Mouse (Mus musculus): Measurements from ENCODE around the gene Tecpr1.

The Tecpr1 gene

GRCm38 (mm10) chr5:144223503-144223862, at the start of gene Tecpr1:
Gene Tecpr1 (minus strand): TSS chr5:144223615.
- in situ Hi-C loops (cut with MboI, MseI) = loop anchor here (5.0 kb wide), 2 partner anchors 34 to 1781 kb away; no protein-coding TSS in a partner anchor

GRCm38 (mm10) chr5:144271772-144272171, 48.4 kb upstream of the Tecpr1 start:
- in situ Hi-C loops (cut with MboI, MseI) = no loop called here

- in situ Hi-C loops (cut with MboI, MseI) = no loop called here
These were observed 47.7 kb upstream of the Tecpr1 start for GRCm38 (mm10) chr5:144271118-144271517.

- in situ Hi-C loops (cut with MboI, MseI) = no loop called here
These were observed 47.0 kb upstream of the Tecpr1 start for GRCm38 (mm10) chr5:144270420-144270819.

- in situ Hi-C loops (cut with MboI, MseI) = no loop called here
These were observed 46.5 kb upstream of the Tecpr1 start for GRCm38 (mm10) chr5:144269926-144270325.

- in situ Hi-C loops (cut with MboI, MseI) = no loop called here
These were observed 44.3 kb upstream of the Tecpr1 start for GRCm38 (mm10) chr5:144267535-144268241.

- in situ Hi-C loops (cut with MboI, MseI) = no loop called here
These were observed 40.1 kb upstream of the Tecpr1 start for GRCm38 (mm10) chr5:144263496-144263895.

GRCm38 (mm10) chr5:144263082-144263481, 39.7 kb upstream of the Tecpr1 start:
- in situ Hi-C loops (cut with MboI, MseI) = no loop called here

GRCm38 (mm10) chr5:144261829-144262228, 38.4 kb upstream of the Tecpr1 start:
- in situ Hi-C loops (cut with MboI, MseI) = no loop called here

- in situ Hi-C loops (cut with MboI, MseI) = no loop called here
These were observed 37.9 kb upstream of the Tecpr1 start for GRCm38 (mm10) chr5:144261309-144261708.

- in situ Hi-C loops (cut with MboI, MseI) = no loop called here
These were observed 37.0 kb upstream of the Tecpr1 start for GRCm38 (mm10) chr5:144260464-144260863.

- in situ Hi-C loops (cut with MboI, MseI) = loop anchor here (5.0 kb wide), 1 partner anchor 37 kb away; the partner anchor contains the start of gene Tecpr1
These were observed 35.8 kb upstream of the Tecpr1 start for GRCm38 (mm10) chr5:144259228-144259627.

- in situ Hi-C loops (cut with MboI, MseI) = loop anchor here (5.0 kb wide), 1 partner anchor 36 kb away; the partner anchor contains the start of gene Tecpr1
These were observed 35.3 kb upstream of the Tecpr1 start for GRCm38 (mm10) chr5:144258687-144259086.

- in situ Hi-C loops (cut with MboI, MseI) = loop anchor here (5.0 kb wide), 1 partner anchor 36 kb away; the partner anchor contains the start of gene Tecpr1
These were observed 34.8 kb upstream of the Tecpr1 start for GRCm38 (mm10) chr5:144258131-144258611.

- in situ Hi-C loops (cut with MboI, MseI) = loop anchor here (5.0 kb wide), 1 partner anchor 35 kb away; the partner anchor contains the start of gene Tecpr1
These were observed 34.2 kb upstream of the Tecpr1 start for GRCm38 (mm10) chr5:144257451-144258110.

- in situ Hi-C loops (cut with MboI, MseI) = loop anchor here (5.0 kb wide), 1 partner anchor 35 kb away; the partner anchor contains the start of gene Tecpr1
These were observed 33.5 kb upstream of the Tecpr1 start for GRCm38 (mm10) chr5:144256888-144257287.

- in situ Hi-C loops (cut with MboI, MseI) = loop anchor here (5.0 kb wide), 1 partner anchor 34 kb away; the partner anchor contains the start of gene Tecpr1
These were observed 33.1 kb upstream of the Tecpr1 start for GRCm38 (mm10) chr5:144256541-144256870.

GRCm38 (mm10) chr5:144255632-144256540, 32.5 kb upstream of the Tecpr1 start:
- in situ Hi-C loops (cut with MboI, MseI) = loop anchor here (5.0 kb wide), 1 partner anchor 34 kb away; the partner anchor contains the start of gene Tecpr1

- in situ Hi-C loops (cut with MboI, MseI) = loop anchor here (5.0 kb wide), 1 partner anchor 33 kb away; the partner anchor contains the start of gene Tecpr1
These were observed 31.6 kb upstream of the Tecpr1 start for GRCm38 (mm10) chr5:144254811-144255631.

GRCm38 (mm10) chr5:144254122-144254810, 30.9 kb upstream of the Tecpr1 start:
- in situ Hi-C loops (cut with MboI, MseI) = no loop called here

All from regulatory T cell (primary cell).